26 mouse cellular contexts compared by ENCODE assay signal in the genomic region with DNA sequence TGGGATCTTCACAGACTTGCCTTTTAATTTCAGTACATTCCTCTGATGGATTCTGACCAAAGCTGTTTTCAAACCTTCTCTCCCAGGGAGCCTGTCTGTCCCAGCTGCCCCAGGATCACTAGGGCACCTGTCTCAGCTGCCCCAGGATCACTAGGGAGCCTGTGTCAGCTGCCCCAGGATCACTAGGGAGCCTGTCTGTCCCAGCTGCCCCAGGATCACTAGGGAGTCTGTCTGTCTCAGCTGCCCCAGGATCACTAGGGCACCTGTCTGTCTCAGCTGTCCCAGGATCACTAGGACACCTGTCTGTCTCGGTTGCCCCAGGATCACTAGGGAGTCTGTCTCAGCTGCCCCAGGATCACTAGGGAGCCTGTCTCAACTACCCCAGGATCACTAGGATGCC. TPM values are rescaled to one million over a fixed set of nuclear protein-coding genes. Genes with fewer than 3 reads are reported as not detected.
"Had no signal": no experiment of that assay in that cellular context is flagged by ENCODE, and none has a peak within 500 bp of the region (broad histone marks: within the 10 kb centered on the region; RNA-seq: fewer than 3 reads in every experiment).

No protein-coding gene starts in this region.

- H3K9ac ChIP-seq: heart, embryonic 12.5 days; hindbrain, embryonic 12.5 days; hindbrain, embryonic 14.5 days; intestine, embryonic 15.5 days; kidney, embryonic 15.5 days; limb, embryonic 13.5 days; limb, embryonic 15.5 days had no signal

- DNase-seq: gastrocnemius, adult 2 months; gastrocnemius, postnatal 10 days; gastrocnemius, postnatal 25 days; heart, adult 18-20 months; heart, postnatal 10 days; heart, postnatal 4 days; kidney, adult 18-20 months; kidney, adult 9 months; kidney, postnatal 14 days; kidney, postnatal 36 days; layer of hippocampus, adult 9-11 months; layer of hippocampus, postnatal 36 days; left cerebral cortex, postnatal 4 days had no signal

- H3K36me3 ChIP-seq: heart, embryonic 10.5 days; heart, embryonic 12.5 days; hindbrain, embryonic 10.5 days; hindbrain, embryonic 12.5 days; intestine, embryonic 15.5 days; kidney, embryonic 15.5 days; limb, embryonic 13.5 days; limb, embryonic 15.5 days had no signal

- H3K9me3 ChIP-seq: heart, embryonic 10.5 days; hindbrain, embryonic 10.5 days; hindbrain, embryonic 12.5 days; intestine, embryonic 15.5 days; kidney, embryonic 15.5 days; limb, embryonic 15.5 days had no signal

- H3K27me3 ChIP-seq: heart, embryonic 12.5 days; hindbrain, embryonic 12.5 days; intestine, embryonic 15.5 days; kidney, embryonic 15.5 days; limb, embryonic 13.5 days; limb, embryonic 15.5 days had no signal

- H3K27ac ChIP-seq: gastrocnemius, adult 2 months; heart, embryonic 10.5 days; hindbrain, embryonic 10.5 days; hindbrain, embryonic 12.5 days; hindbrain, embryonic 14.5 days; intestine, embryonic 15.5 days; kidney, embryonic 15.5 days; kidney, postnatal 0 days; limb, embryonic 13.5 days; limb, embryonic 15.5 days had no signal

- ATAC-seq: hindbrain, embryonic 16.5 days; inflammation-experienced regulatory T-cells, adult 6 months; intestine, embryonic 15.5 days; intestine, postnatal 0 days had no signal

- H3K4me2 ChIP-seq: heart, embryonic 12.5 days; hindbrain, embryonic 12.5 days; hindbrain, embryonic 14.5 days; intestine, embryonic 15.5 days; kidney, embryonic 15.5 days; limb, embryonic 13.5 days; limb, embryonic 15.5 days had no signal

- H3K4me3 ChIP-seq: gastrocnemius, adult 2 months; heart, embryonic 10.5 days; heart, embryonic 12.5 days; hindbrain, embryonic 10.5 days; hindbrain, embryonic 12.5 days; intestine, embryonic 15.5 days; kidney, embryonic 15.5 days; limb, embryonic 13.5 days; limb, embryonic 15.5 days had no signal

RNA-seq across cellular contexts. Expression of a gene that starts 47.0 kb away (rescaled TPM):
- polyA plus RNA-seq: inflammation-experienced regulatory T-cells, adult 6 months had no signal
